Mouse (Mus musculus): ENCODE data around the gene Pdcd6ip. TPM values are rescaled to one million over a fixed set of nuclear protein-coding genes. Genes with fewer than 3 reads are reported as not detected.
"Not testable (repeated sequence)": the region's sequence is repeated elsewhere in the genome, so short reads cannot be mapped to it uniquely, and the experiment has no call there.

The Pdcd6ip gene
- total RNA-seq, 2 experiments from 2014 or later, result 185 to 190 TPM

- no peak for DNase-seq
These were observed 6.5 kb downstream of the Pdcd6ip start for GRCm38 (mm10) chr9:113701441-113702160.

- DNase-seq, result peak; percentile 54 to 59
These were observed 20.6 kb downstream of the Pdcd6ip start for GRCm38 (mm10) chr9:113687461-113687860.

GRCm38 (mm10) chr9:113673721-113674120 lies 34.3 kb downstream of the Pdcd6ip start:
- DNase-seq, result no peak

GRCm38 (mm10) chr9:113672352-113672751 lies 35.7 kb downstream of the Pdcd6ip start:
- DNase-seq, result peak in 1 of 2 experiments; percentile 11

GRCm38 (mm10) chr9:113670857-113671106 lies 37.3 kb downstream of the Pdcd6ip start:
- no peak for DNase-seq

GRCm38 (mm10) chr9:113670105-113670856 lies 37.8 kb downstream of the Pdcd6ip start:
- DNase-seq, result no peak

- DNase-seq, result no peak
These were observed 44.6 kb downstream of the Pdcd6ip start for GRCm38 (mm10) chr9:113663476-113663875.

GRCm38 (mm10) chr9:113657837-113658236 lies 50.2 kb downstream of the Pdcd6ip start:
- no peak for DNase-seq

GRCm38 (mm10) chr9:113653571-113653970 lies 54.5 kb downstream of the Pdcd6ip start:
- DNase-seq, result no peak

GRCm38 (mm10) chr9:113650787-113651186 lies 57.3 kb downstream of the Pdcd6ip start:
- DNase-seq, result no peak

GRCm38 (mm10) chr9:113649211-113649610 lies 58.8 kb downstream of the Pdcd6ip start:
- not testable (repeated sequence) for DNase-seq

GRCm38 (mm10) chr9:113645837-113646169 lies 62.3 kb downstream of the Pdcd6ip start:
- DNase-seq, result no peak

GRCm38 (mm10) chr9:113645153-113645836 lies 62.8 kb downstream of the Pdcd6ip start:
- DNase-seq, result peak; percentile 37 to 39

GRCm38 (mm10) chr9:113644701-113645100 lies 63.4 kb downstream of the Pdcd6ip start:
- no peak for DNase-seq

- DNase-seq, result no peak
These were observed 64.0 kb downstream of the Pdcd6ip start for GRCm38 (mm10) chr9:113644076-113644475.

- no peak for DNase-seq
These were observed 64.4 kb downstream of the Pdcd6ip start for GRCm38 (mm10) chr9:113643669-113644068.

GRCm38 (mm10) chr9:113634986-113635385 lies 73.1 kb downstream of the Pdcd6ip start:
- DNase-seq, result no peak

- DNase-seq, result no peak
These were observed 74.8 kb downstream of the Pdcd6ip start for GRCm38 (mm10) chr9:113633168-113633744.

- DNase-seq, result no peak
These were observed 75.6 kb downstream of the Pdcd6ip start for GRCm38 (mm10) chr9:113632350-113633043.

- peak; percentile 18 to 37 for DNase-seq
These were observed 78.4 kb downstream of the Pdcd6ip start for GRCm38 (mm10) chr9:113629632-113630031.

GRCm38 (mm10) chr9:113629191-113629590 lies 78.9 kb downstream of the Pdcd6ip start:
- DNase-seq, result no peak

GRCm38 (mm10) chr9:113628780-113629179 lies 79.3 kb downstream of the Pdcd6ip start:
- DNase-seq, result no peak

Measured in adrenal gland, postnatal 36 days (tissue).